Mouse (Mus musculus): ENCODE results near the gene Myo18b. TPM values are rescaled to one million over a fixed set of nuclear protein-coding genes. Genes with fewer than 3 reads are reported as not detected.

Gene Myo18b
- polyA plus RNA-seq, 1 experiment from 2014 or later, result not detected

DNA sequence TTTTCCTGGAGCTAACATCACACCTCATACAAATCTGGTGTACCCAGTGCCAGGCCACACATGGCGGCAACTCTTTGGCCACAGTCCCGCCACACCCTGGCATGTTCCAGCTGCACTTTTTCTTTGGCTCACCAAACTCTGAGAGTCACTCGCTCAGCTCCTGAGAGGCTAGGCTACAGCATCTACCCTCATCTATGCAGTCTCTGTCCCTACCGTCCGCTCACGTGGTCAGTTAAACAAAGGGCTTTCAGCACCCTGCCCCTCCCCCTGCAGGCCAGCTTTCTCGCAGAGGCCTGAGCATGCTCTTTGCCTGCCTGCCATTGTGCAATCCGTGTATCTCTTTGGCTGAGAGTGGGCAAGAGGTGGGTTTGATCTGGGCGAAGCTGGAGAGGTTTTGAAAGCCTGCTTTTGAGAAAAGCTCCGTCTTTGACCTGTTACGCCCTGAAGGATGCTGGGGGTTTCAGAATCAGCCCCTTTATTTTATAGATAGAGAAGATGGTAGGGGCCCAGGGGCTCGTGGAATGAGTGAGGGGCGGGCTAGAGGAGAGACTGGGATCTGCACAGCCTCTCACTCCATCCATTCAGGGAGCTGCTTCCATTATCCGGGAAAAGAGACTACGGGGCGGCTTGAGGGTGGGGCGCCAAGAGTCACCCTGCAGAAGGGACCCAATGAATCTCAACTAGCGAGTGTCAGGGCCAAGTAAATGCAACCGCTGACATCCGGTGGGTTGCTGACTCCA is 252.5 kb downstream of the Myo18b start:
- POLR2A ChIA-PET, result no interaction called here
- DNase-seq (ENCODE audit: low read depth, low spot score), result no peak

DNA sequence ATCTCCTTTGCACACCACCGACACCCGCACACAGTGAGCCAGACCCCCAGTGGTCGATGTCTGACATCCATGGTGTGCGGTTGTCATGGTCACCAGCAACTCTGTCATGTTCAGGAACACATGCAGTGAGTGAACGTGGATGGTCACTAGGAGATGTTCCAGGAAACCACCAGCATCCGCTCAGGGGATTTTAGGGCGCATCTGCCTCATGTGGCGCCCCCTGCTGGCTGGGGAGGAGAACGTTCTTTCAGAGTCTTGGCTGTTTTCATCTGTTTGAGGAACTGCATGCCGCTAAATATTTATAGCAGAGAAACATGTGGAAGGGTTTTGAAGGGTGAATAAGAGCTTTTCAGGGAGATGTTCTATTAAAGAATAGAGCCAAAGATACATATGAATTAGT is 253.4 kb downstream of the Myo18b start:
- no peak for TF ChIP-seq CTCF (IDR thresholded peaks at IDR 0.05)
- no peak for DNase-seq (ENCODE audit: low read depth, low spot score)
- in situ Hi-C loops (cut with MboI; ENCODE audit: low pct_unique_long_range_greater_than_20kb), result no loop called here
- H3K27me3 ChIP-seq, result no peaks in the 10 kb centered on the region
- no peak for ATAC-seq
- ChIA-PET POLR2A (no interaction called here), CTCF (no interaction called here)

More for the DNA sequence above, 252.5 kb downstream of the Myo18b start:
- CTCF ChIA-PET, result no interaction called here
- in situ Hi-C loops (cut with MboI; ENCODE audit: low pct_unique_long_range_greater_than_20kb), result no loop called here
- TF ChIP-seq CTCF (IDR thresholded peaks at IDR 0.05), result no peak
- ATAC-seq, result no peak
- no peaks in the 10 kb centered on the region for H3K27me3 ChIP-seq

DNA sequence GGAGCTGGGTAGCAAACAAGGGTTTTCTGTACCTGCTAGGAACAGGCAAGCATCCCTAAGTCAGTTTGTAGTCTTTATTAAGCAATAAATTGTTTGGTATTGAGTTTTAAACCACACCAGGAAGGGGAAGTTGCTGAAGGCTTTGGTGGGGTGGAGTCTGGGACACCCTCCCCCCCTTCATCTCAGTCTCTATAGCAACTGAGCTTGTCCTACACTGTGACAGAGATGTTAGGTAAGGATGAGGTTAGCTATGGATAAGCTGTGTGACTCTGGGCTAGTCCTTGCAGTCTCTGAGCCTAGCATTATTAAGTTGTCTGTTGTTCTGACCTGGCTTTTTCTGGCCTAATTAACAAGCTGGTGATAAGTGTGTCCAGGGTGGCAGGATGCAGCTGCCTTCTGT is 254.4 kb downstream of the Myo18b start:
- ATAC-seq (no peak), DNase-seq (ENCODE audit: low read depth, low spot score) (no peak)
- ChIA-PET POLR2A (no interaction called here), CTCF (no interaction called here)
- in situ Hi-C loops (cut with MboI; ENCODE audit: low pct_unique_long_range_greater_than_20kb), result no loop called here
- no peak for TF ChIP-seq CTCF (IDR thresholded peaks at IDR 0.05)
- no peaks in the 10 kb centered on the region for H3K27me3 ChIP-seq

DNA sequence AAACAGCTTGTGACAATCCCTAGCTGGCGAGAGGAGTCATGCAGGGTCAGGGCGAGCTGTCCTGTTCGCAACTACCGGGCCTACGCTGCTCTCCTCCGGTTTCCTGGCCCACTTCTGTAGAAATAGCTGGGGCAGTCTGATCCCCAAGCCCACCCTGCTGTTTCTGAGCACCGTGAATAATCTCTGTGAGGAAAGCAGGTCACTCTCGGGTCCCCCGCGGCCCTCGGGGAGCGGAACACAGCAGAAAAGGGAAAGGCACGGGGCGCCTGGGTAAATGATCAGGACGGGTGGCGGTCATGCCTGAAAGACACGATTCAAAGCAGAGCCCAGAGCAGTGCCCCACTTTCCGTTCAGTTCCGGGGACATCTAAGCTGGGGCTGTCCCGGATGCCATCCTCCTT is 255.0 kb downstream of the Myo18b start:
- no peaks in the 10 kb centered on the region for H3K27me3 ChIP-seq
- ATAC-seq, result no peak
- DNase-seq (ENCODE audit: low read depth, low spot score), result no peak
- in situ Hi-C loops (cut with MboI; ENCODE audit: low pct_unique_long_range_greater_than_20kb), result no loop called here
- CTCF ChIA-PET, result no interaction called here
- no peak for TF ChIP-seq CTCF (IDR thresholded peaks at IDR 0.05)
- POLR2A ChIA-PET, result no interaction called here

DNA sequence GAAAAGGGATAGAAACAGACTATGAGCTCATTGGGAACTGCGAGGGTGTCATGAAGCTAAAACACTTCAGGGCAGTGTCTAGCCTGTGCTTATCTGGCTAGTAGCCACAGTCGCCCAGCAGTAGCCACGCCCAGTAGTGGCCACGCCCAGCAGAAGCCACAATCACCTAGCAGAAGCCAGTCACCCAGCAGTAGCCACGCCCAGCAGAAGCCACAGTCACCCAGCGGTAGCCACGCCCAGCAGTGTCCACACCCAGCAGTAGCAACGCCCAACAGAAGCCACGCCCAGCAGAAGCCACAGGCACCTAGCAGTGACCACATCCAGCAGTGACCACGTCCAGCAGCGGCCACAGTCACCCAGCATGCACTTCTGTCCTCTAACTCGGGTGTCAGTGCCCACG is 255.5 kb downstream of the Myo18b start:
- DNase-seq (ENCODE audit: low read depth, low spot score), result no peak
- no peaks in the 10 kb centered on the region for H3K27me3 ChIP-seq
- in situ Hi-C loops (cut with MboI; ENCODE audit: low pct_unique_long_range_greater_than_20kb), result no loop called here
- no peak for ATAC-seq
- POLR2A ChIA-PET, result no interaction called here
- no peak for TF ChIP-seq CTCF (IDR thresholded peaks at IDR 0.05)
- CTCF ChIA-PET, result no interaction called here

Other genes starting within 250 kb of the Myo18b start
- not detected for gene Grk3, start 119.4 kb upstream of the Myo18b start, polyA plus RNA-seq (2021)
- not detected for gene Crybb2, start 173.8 kb upstream of the Myo18b start, polyA plus RNA-seq (2021)
- gene Crybb3, start 185.2 kb upstream of the Myo18b start, polyA plus RNA-seq (2021), result 1.1 TPM